Comparison of ENCODE assay signal across 1 mouse cellular context in the genomic region with DNA sequence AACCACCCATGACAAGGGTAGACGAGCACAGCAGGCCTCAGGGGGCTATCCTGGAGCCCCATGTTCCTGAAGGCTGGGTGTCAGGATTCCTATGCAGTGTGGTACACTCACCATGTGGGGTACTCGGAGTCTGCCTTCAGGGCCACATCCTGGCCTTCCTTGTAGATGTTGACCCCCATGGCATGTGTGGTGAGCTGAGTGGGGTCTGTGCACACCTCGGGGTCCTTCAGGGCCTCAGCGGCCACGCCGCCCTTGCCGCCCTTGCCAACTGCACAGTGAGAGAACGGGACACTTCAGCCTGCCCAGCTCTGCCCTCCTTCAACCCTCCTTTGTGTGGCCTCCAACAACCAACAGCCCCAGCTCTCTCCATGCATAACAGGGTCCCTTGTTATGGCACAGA.
TF ChIP-seq lines count a peak whose summit lies in the region.

No protein-coding gene starts in this region.

TF ChIP-seq in MEL, 35 proteins besides CTCF, POLR2A, EP300 and RAD21:
- TF ChIP-seq KAT2A (conservative IDR thresholded peaks at IDR 0.05; ENCODE audit: low read depth, low read length) (no peak), MAX (IDR thresholded peaks at IDR 0.05; ENCODE audit: low read length) (no peak), JUND (IDR thresholded peaks at IDR 0.05; ENCODE audit: low read depth, low read length) (no peak), MAFK (IDR thresholded peaks at IDR 0.05; ENCODE audit: borderline replicate concordance, low read depth, low read length) (no peak), BHLHE40 (IDR thresholded peaks at IDR 0.05; ENCODE audit: borderline replicate concordance, low read depth, low read length) (no peak), SMC3 (IDR thresholded peaks at IDR 0.05; ENCODE audit: low read depth, low read length) (no peak), ETS1 (IDR thresholded peaks at IDR 0.05; ENCODE audit: low read depth, low read length) (no peak)
